Mouse (Mus musculus) liver, embryonic 13.5 days (tissue): ENCODE data around the gene Eva1b. TPM values are rescaled to one million over a fixed set of nuclear protein-coding genes. Genes with fewer than 3 reads are reported as not detected.
"Not testable (repeated sequence)": the region's sequence is repeated elsewhere in the genome, so short reads cannot be mapped to it uniquely, and the experiment has no call there.

ENCODE experiments used
- ATAC-seq: fragments of 200-750 bp; cut with Nextera tagmentation; 2 replicates; pipeline ENCODE4 v1.8.0; 2017; ENCODE audit warnings: low read depth, mild to moderate bottlenecking, moderate number of reproducible peaks, moderate library complexity
- DNase-seq: peaks from one replicate; pipeline ENCODE4 v3.0.0; 2022
- H3K27ac ChIP-seq: fragments of 300-500 bp; sonication (generic); 2 replicates; pipeline ENCODE4 v1.5.1; 2015; ENCODE audit warnings: moderate library complexity, mild to moderate bottlenecking, inconsistent platforms
- H3K27me3 ChIP-seq: fragments of 300-500 bp; sonication (generic); 2 replicates; pipeline ENCODE4 v1.6.1; 2015; ENCODE audit warnings: mild to moderate bottlenecking, inconsistent platforms
- H3K36me3 ChIP-seq: fragments of 300-500 bp; sonication (generic); 2 replicates; pipeline ENCODE4 v1.6.1; 2015; ENCODE audit warnings: mild to moderate bottlenecking, inconsistent platforms
- H3K4me1 ChIP-seq: fragments of 300-500 bp; sonication (generic); replicated peaks from 2 replicates; pipeline ENCODE4 v1.6.1; 2015; ENCODE audit warnings: inconsistent platforms
- H3K4me2 ChIP-seq: fragments of 300-500 bp; sonication (generic); 2 replicates; pipeline ENCODE4 v1.6.1; 2015; ENCODE audit warnings: inconsistent platforms, mild to moderate bottlenecking, moderate library complexity
- H3K4me3 ChIP-seq: fragments of 300-500 bp; sonication (generic); replicated peaks from 2 replicates; pipeline ENCODE4 v1.5.1; 2015; ENCODE audit warnings: mild to moderate bottlenecking, inconsistent platforms
- H3K9ac ChIP-seq: fragments of 300-500 bp; sonication (generic); 2 replicates; pipeline ENCODE4 v1.6.1; 2015; ENCODE audit warnings: mild to moderate bottlenecking, inconsistent platforms
- H3K9me3 ChIP-seq: fragments of 300-500 bp; sonication (generic); replicated peaks from 2 replicates; pipeline ENCODE4 v1.6.1; 2016; ENCODE audit warnings: inconsistent platforms
- WGBS: fragments of 180-500 bp; shearing (Covaris S2); methylation state at CpG from one replicate; pipeline ENCODE4 v1.1.7; 2015; ENCODE audit not compliant: insufficient replicate concordance; 5-methylcytosine and 5-hydroxymethylcytosine counted together
- polyA plus RNA-seq: library from polyadenylated mRNA; unstranded; fragments of >200 nt; fragmentation: Nextera tagmentation; extraction: Ambion mirVana; gene quantifications from 2 replicates; pipeline ENCODE4 v1.2.1, GENCODE M21; 2015

The Eva1b gene
- polyA plus RNA-seq, 1 experiment from 2014 or later, result 13.3 TPM

- ATAC-seq (no peak), DNase-seq (no peak)
- peaks cover 25% of the 10 kb centered on the region for H3K4me1 ChIP-seq
- H3K9me3 ChIP-seq, result no peaks in the 10 kb centered on the region
- no peak overlapping the region for H3K4me3 ChIP-seq
- no peaks in the 10 kb centered on the region for H3K36me3 ChIP-seq
- WGBS, result 80% methylated on average over 6 of the region's 6 CpGs
- no peak overlapping the region for H3K9ac ChIP-seq
- no peak overlapping the region for H3K4me2 ChIP-seq
- H3K27me3 ChIP-seq, result no peaks in the 10 kb centered on the region
- no peak overlapping the region for H3K27ac ChIP-seq
Observed at GRCm38 (mm10) chr4:126157562-126157961, 10.0 kb downstream of the Eva1b start.

- WGBS, result 63% methylated on average over 8 of the region's 8 CpGs
- H3K27me3 ChIP-seq, result no peaks in the 10 kb centered on the region
Observed at GRCm38 (mm10) chr4:126159455-126159854, 11.9 kb downstream of the Eva1b start.

GRCm38 (mm10) chr4:126160981-126161380 lies 13.4 kb downstream of the Eva1b start:
- 83% methylated on average over 8 of the region's 8 CpGs for WGBS
- no peak for DNase-seq
- no peaks in the 10 kb centered on the region for H3K27me3 ChIP-seq

More at GRCm38 (mm10) chr4:126159455-126159854, 11.9 kb downstream of the Eva1b start:
- H3K4me2 ChIP-seq, result no peak overlapping the region
- H3K4me1 ChIP-seq, result peaks cover 39% of the 10 kb centered on the region
- H3K9me3 ChIP-seq, result no peaks in the 10 kb centered on the region
- no peak overlapping the region for H3K4me3 ChIP-seq
- H3K27ac ChIP-seq, result no peak overlapping the region
- H3K36me3 ChIP-seq, result no peaks in the 10 kb centered on the region
- DNase-seq (no peak), ATAC-seq (no peak)
- no peak overlapping the region for H3K9ac ChIP-seq

GRCm38 (mm10) chr4:126161456-126161855 lies 13.9 kb downstream of the Eva1b start:
- Histone ChIP-seq H3K27ac (no peak overlapping the region), H3K4me3 (no peak overlapping the region), H3K4me1 (peaks cover 32% of the 10 kb centered on the region), H3K9me3 (no peaks in the 10 kb centered on the region), H3K36me3 (peaks cover 15% of the 10 kb centered on the region), H3K4me2 (no peak overlapping the region), H3K27me3 (no peaks in the 10 kb centered on the region), H3K9ac (no peak overlapping the region)
- no peak for ATAC-seq
- no peak for DNase-seq
- 79% methylated on average over 6 of the region's 6 CpGs for WGBS

More at GRCm38 (mm10) chr4:126160981-126161380, 13.4 kb downstream of the Eva1b start:
- Histone ChIP-seq H3K4me3 (no peak overlapping the region), H3K27ac (no peak overlapping the region), H3K9ac (no peak overlapping the region), H3K36me3 (peaks cover 11% of the 10 kb centered on the region), H3K4me2 (no peak overlapping the region), H3K9me3 (no peaks in the 10 kb centered on the region), H3K4me1 (peaks cover 30% of the 10 kb centered on the region)
- ATAC-seq, result no peak

- no peak for DNase-seq
- Histone ChIP-seq H3K4me2 (peak overlapping the region; percentile 97), H3K36me3 (peaks cover 21% of the 10 kb centered on the region), H3K4me3 (peak overlapping the region; percentile 67; the same call in 1 of the 2 replicates), H3K27me3 (no peaks in the 10 kb centered on the region), H3K9ac (0 out of 2 replicates have a peak overlapping the region, but pooled peaks have one; percentile 81), H3K9me3 (no peaks in the 10 kb centered on the region), H3K27ac (no peak overlapping the region), H3K4me1 (peaks cover 37% of the 10 kb centered on the region)
- WGBS, result 63% methylated on average over 9 of the region's 9 CpGs
- ATAC-seq, result no peak
Observed at GRCm38 (mm10) chr4:126161986-126162385, 14.4 kb downstream of the Eva1b start.

- peak overlapping the region; percentile 66 for H3K27ac ChIP-seq
- WGBS, result 1% methylated on average over 44 of the region's 44 CpGs
- no peaks in the 10 kb centered on the region for H3K9me3 ChIP-seq
- H3K27me3 ChIP-seq, result no peaks in the 10 kb centered on the region
- ATAC-seq (peak; percentile 83), DNase-seq (peak; percentile 73)
- H3K36me3 ChIP-seq, result peaks cover 27% of the 10 kb centered on the region
- peak overlapping the region; percentile 81 for H3K9ac ChIP-seq
- peak overlapping the region; percentile 67 for H3K4me3 ChIP-seq
- peak overlapping the region; percentile 97 for H3K4me2 ChIP-seq
- peaks cover 40% of the 10 kb centered on the region for H3K4me1 ChIP-seq
Observed at GRCm38 (mm10) chr4:126162544-126163066, 15.1 kb downstream of the Eva1b start.

- Histone ChIP-seq H3K36me3 (peaks cover 32% of the 10 kb centered on the region), H3K4me1 (peaks cover 37% of the 10 kb centered on the region), H3K4me3 (peak within 1 kb of the TSS; percentile 67), H3K27ac (peak within 1 kb of the TSS; percentile 66), H3K9me3 (no peaks in the 10 kb centered on the region), H3K9ac (peak within 1 kb of the TSS; percentile 81), H3K4me2 (peak within 1 kb of the TSS; percentile 97), H3K27me3 (no peaks in the 10 kb centered on the region)
- WGBS, result 6% methylated on average over 22 of the region's 22 CpGs
- ATAC-seq, result peak; percentile 55
- DNase-seq, result no peak
Observed at GRCm38 (mm10) chr4:126163067-126163659, 15.6 kb downstream of the Eva1b start, which contains the start of gene Sh3d21. Gene Sh3d21, minus strand, starts transcription at chr4:126163491.

GRCm38 (mm10) chr4:126163685-126164084 lies 16.1 kb downstream of the Eva1b start:
- Histone ChIP-seq H3K4me1 (peaks cover 36% of the 10 kb centered on the region), H3K9me3 (no peaks in the 10 kb centered on the region), H3K27ac (peak overlapping the region; percentile 66; the same call in 1 of the 2 replicates), H3K4me3 (0 out of 2 replicates have a peak overlapping the region, but pooled peaks have one; percentile 67), H3K36me3 (peaks cover 38% of the 10 kb centered on the region), H3K4me2 (peak overlapping the region; percentile 97), H3K27me3 (no peaks in the 10 kb centered on the region), H3K9ac (peak overlapping the region; percentile 81)
- ATAC-seq (no peak), DNase-seq (no peak)
- 53% methylated on average over 4 of the region's 4 CpGs for WGBS

GRCm38 (mm10) chr4:126165092-126165491 lies 17.5 kb downstream of the Eva1b start:
- Histone ChIP-seq H3K4me1 (peaks cover 36% of the 10 kb centered on the region), H3K36me3 (peaks cover 52% of the 10 kb centered on the region)
- 77% methylated on average over 8 of the region's 10 CpGs for WGBS
- not testable (repeated sequence) for H3K9ac ChIP-seq, H3K4me3 ChIP-seq, DNase-seq, H3K27me3 ChIP-seq, H3K27ac ChIP-seq, H3K9me3 ChIP-seq, ATAC-seq, H3K4me2 ChIP-seq

GRCm38 (mm10) chr4:126166084-126166483 lies 18.5 kb downstream of the Eva1b start:
- no peak for ATAC-seq
- H3K4me2 ChIP-seq, result no peak overlapping the region
- H3K4me1 ChIP-seq, result peaks cover 36% of the 10 kb centered on the region
- no peaks in the 10 kb centered on the region for H3K27me3 ChIP-seq
- 81% methylated on average over 3 of the region's 3 CpGs for WGBS
- no peak overlapping the region for H3K27ac ChIP-seq
- peaks cover 61% of the 10 kb centered on the region for H3K36me3 ChIP-seq
- H3K9me3 ChIP-seq, result no peaks in the 10 kb centered on the region
- no peak for DNase-seq
- H3K4me3 ChIP-seq, result no peak overlapping the region
- no peak overlapping the region for H3K9ac ChIP-seq

GRCm38 (mm10) chr4:126168851-126169250 lies 21.3 kb downstream of the Eva1b start:
- H3K27ac ChIP-seq, result no peak overlapping the region
- H3K4me3 ChIP-seq, result no peak overlapping the region
- H3K9me3 ChIP-seq, result no peaks in the 10 kb centered on the region
- peaks cover 87% of the 10 kb centered on the region for H3K36me3 ChIP-seq
- H3K4me1 ChIP-seq, result peaks cover 16% of the 10 kb centered on the region
- H3K27me3 ChIP-seq, result no peaks in the 10 kb centered on the region
- H3K4me2 ChIP-seq, result no peak overlapping the region
- no peak overlapping the region for H3K9ac ChIP-seq
- no peak for DNase-seq
- no peak for ATAC-seq
- 82% methylated on average over 6 of the region's 6 CpGs for WGBS
